Mouse (Mus musculus): ENCODE measurements at regions not wholly inside any gene's neighbourhood (a gene's known extent, or its start where the extent isn't known, plus 50 kb on each side); places are given as distances from the start of the nearest gene placed in this dataset.

DNA sequence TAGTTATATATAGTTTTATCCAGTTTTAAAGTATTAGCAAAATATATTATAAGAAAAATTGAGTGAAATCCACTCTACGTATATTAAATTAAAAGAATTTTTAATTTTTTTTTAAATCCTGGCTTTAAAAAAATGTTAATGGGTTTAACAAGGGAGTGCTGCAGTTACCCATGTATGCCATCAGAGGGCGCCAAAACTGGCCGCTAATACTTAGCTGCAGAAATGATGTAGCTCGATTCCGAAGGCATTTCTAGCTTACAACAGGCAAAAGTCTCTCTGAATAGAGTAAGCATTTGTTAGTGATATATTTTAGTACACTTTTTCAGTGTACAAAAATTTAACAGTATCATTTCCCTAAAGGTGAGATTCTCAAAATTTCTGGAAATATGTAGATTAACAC, 73.1 kb downstream of the Olfr444 start:
- peak; percentile 13 for DNase-seq (ENCODE audit: low read depth)
